Mouse (Mus musculus): ENCODE measurements around the gene Tmem100.

Gene Tmem100

DNA sequence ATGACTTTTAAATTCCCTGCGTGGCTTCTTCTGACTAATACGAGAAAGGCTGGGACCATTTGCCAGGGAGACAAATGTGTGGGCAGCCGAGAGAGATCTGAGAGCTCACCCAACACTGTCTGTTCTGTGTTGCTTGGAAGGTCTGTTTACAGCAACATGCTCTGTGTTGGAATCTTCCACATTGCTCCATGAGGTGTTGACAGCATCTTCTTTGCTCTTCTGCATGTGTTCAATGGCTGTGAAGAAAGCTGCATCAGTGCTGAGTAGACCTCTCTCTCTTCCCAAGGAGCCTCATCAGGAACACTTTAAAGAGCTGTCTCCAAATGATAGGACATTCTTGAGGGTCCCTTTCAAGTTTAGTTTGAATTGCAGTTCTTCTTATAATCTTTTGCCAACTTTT lies 32.5 kb downstream of the Tmem100 start:
- no peak for DNase-seq (ENCODE audit: low spot score)

- no peak for DNase-seq (ENCODE audit: low spot score)
Measured at GRCm38 (mm10) chr11:90066405-90067250, 36.5 kb downstream of the Tmem100 start.

GRCm38 (mm10) chr11:90071747-90072146 lies 41.6 kb downstream of the Tmem100 start:
- DNase-seq (ENCODE audit: low spot score), result no peak

- no peak for DNase-seq (ENCODE audit: low spot score)
Measured at GRCm38 (mm10) chr11:90073201-90073600, 43.1 kb downstream of the Tmem100 start.

- no peak for DNase-seq (ENCODE audit: low spot score)
Measured at GRCm38 (mm10) chr11:90076666-90077065, 46.5 kb downstream of the Tmem100 start.

DNA sequence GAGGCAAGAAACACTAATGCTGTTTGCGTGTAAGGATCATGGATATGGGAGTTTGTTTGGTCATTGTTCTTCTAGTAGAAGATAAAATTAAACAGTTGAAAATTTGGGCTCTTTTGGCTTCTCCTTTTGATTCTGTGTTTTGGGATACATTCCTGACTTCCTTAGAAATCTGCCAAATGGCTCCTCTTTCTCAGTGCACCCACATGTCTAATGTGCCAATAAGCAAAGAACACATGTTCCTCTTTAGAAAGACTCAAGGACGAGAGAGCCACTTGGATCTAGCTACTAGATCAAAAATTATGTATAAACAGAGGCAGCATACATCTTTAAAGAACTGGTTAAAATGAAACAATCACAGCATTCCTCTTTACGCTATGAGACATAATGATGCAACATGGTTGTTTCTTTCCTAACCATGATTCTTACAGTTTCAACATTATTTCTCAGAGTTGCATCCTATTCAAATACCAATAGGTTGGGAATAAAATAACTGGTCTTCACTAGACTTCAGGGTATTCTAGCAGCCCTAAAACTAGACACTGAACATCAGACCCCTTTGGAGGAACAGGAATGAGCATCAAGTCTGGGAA lies 50.6 kb downstream of the Tmem100 start:
- DNase-seq (ENCODE audit: low spot score), result no peak

GRCm38 (mm10) chr11:90081820-90082596 lies 51.9 kb downstream of the Tmem100 start:
- DNase-seq (ENCODE audit: low spot score), result no peak

DNA sequence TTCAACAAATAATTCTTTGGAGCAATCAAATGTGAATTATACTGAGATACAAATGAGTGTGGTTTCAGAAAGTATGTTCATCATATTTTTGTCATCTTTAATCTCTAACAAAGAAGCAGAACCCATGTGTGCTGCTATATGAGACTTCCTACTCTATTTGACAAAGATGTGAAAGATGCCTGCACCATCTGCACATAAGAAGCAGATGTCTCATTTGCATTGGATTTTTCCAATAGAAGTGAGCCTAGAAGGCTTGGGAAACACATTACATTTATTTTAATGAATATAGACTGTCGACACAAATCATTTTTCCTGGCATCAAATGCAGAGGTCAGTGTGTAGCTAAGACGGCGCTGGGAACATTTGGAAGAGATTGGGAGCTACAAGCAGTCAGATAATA lies 52.9 kb downstream of the Tmem100 start:
- DNase-seq (ENCODE audit: low spot score), result no peak

DNA sequence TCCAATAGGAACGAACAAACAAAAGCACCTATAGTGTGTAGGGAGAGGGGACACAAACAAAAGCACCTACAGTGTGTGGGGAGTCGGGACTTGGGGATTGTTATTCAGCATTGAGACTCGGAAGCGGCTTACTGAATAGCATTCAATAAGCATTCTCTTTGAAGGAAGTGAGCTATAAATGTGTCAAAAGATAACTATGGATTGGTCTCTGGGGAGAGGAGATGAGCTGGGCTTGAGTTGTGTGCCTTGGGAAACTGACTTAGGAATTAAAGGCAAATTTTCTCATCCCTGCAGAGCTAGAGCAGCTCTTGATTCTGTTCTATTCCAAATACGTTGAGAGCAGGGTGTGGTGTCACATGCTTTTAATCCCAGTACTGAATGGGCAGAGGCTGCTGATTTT lies 54.0 kb downstream of the Tmem100 start:
- DNase-seq (ENCODE audit: low spot score), result no peak
